Mouse (Mus musculus) forebrain, embryonic 14.5 days (tissue): ENCODE results near the gene Hprt. TPM values are rescaled to one million over a fixed set of nuclear protein-coding genes. Genes with fewer than 3 reads are reported as not detected.
"Not testable (repeated sequence)": the region's sequence is repeated elsewhere in the genome, so short reads cannot be mapped to it uniquely, and the experiment has no call there.

Experiments used
- ATAC-seq: fragments of 200-750 bp; cut with Nextera tagmentation; 2 replicates; pipeline ENCODE4 v1.8.0; 2017; ENCODE audit warnings: mild to moderate bottlenecking, moderate library complexity
- DNase-seq: peaks from one replicate; pipeline ENCODE4 v3.0.0-alpha.2; 2015; ENCODE audit warnings: low spot score
- H3K27ac ChIP-seq: fragments of 300-500 bp; sonication (generic); 2 replicates; pipeline ENCODE4 v1.5.1; 2014; ENCODE audit warnings: low read depth, mild to moderate bottlenecking, control low read depth, low read length, moderate library complexity
- H3K27me3 ChIP-seq: fragments of 300-500 bp; sonication (generic); replicated peaks from 2 replicates; pipeline ENCODE4 v1.6.1; 2014; ENCODE audit warnings: low read length, control low read depth, mixed read lengths; ENCODE audit not compliant: control insufficient read depth, insufficient read depth
- H3K36me3 ChIP-seq: fragments of 300-500 bp; sonication (generic); 2 replicates; pipeline ENCODE4 v1.6.1; 2014; ENCODE audit warnings: low read length, control low read depth; ENCODE audit not compliant: control insufficient read depth, insufficient read depth
- H3K4me1 ChIP-seq: fragments of 300-500 bp; sonication (generic); 2 replicates; pipeline ENCODE4 v1.6.1; 2014; ENCODE audit warnings: antibody characterized with exemption, low read length, control low read depth; ENCODE audit not compliant: control insufficient read depth, insufficient read depth
- H3K4me2 ChIP-seq: fragments of 300-500 bp; sonication (generic); 2 replicates; pipeline ENCODE4 v1.6.1; 2014; ENCODE audit warnings: mild to moderate bottlenecking, control low read depth, low read length
- H3K4me3 ChIP-seq: fragments of 300-500 bp; sonication (generic); 2 replicates; pipeline ENCODE4 v1.5.1; 2014; ENCODE audit warnings: low read depth, low read length, control low read depth
- H3K9ac ChIP-seq: fragments of 300-500 bp; sonication (generic); 2 replicates; pipeline ENCODE4 v1.6.1; 2014; ENCODE audit warnings: mild to moderate bottlenecking, low read length, control low read depth, moderate library complexity
- H3K9me3 ChIP-seq: fragments of 300-500 bp; sonication (generic); replicated peaks from 2 replicates; pipeline ENCODE4 v1.6.1; 2016; ENCODE audit warnings: low read length, control low read depth, mixed read lengths; ENCODE audit not compliant: control insufficient read depth
- WGBS: fragments of 180-500 bp; shearing (Covaris S2); extraction: QIAGEN DNeasy Blood & Tissue Kit; methylation state at CpG from one replicate; pipeline ENCODE4 v1.1.7; 2014; 5-methylcytosine and 5-hydroxymethylcytosine counted together
- polyA plus RNA-seq: library from polyadenylated mRNA; unstranded; fragments of >200 nt; fragmentation: Nextera tagmentation; extraction: Ambion mirVana; gene quantifications from 2 replicates; pipeline ENCODE4 v1.2.1, GENCODE M21; 2014

The Hprt gene
- polyA plus RNA-seq, 1 experiment from 2014 or later: 93.1 TPM

GRCm38 (mm10) chrX:52972680-52973079, 15.3 kb upstream of the Hprt start:
- Histone ChIP-seq H3K4me2 (no peak overlapping the region), H3K9ac (no peak overlapping the region), H3K36me3 (no peaks in the 10 kb centered on the region), H3K4me1 (no peaks in the 10 kb centered on the region), H3K27ac (no peak overlapping the region), H3K27me3 (no peaks in the 10 kb centered on the region), H3K9me3 (no peaks in the 10 kb centered on the region), H3K4me3 (no peak overlapping the region)
- WGBS: 100% methylated on average over 1 of the region's 1 CpGs
- DNase-seq: no peak
- no peak for ATAC-seq

- Histone ChIP-seq H3K27me3 (no peaks in the 10 kb centered on the region), H3K9me3 (no peaks in the 10 kb centered on the region), H3K4me1 (no peaks in the 10 kb centered on the region), H3K36me3 (no peaks in the 10 kb centered on the region), H3K4me3 (no peak overlapping the region), H3K27ac (no peak overlapping the region), H3K4me2 (no peak overlapping the region), H3K9ac (no peak overlapping the region)
- DNase-seq (no peak), ATAC-seq (no peak)
- 56% methylated on average over 1 of the region's 1 CpGs for WGBS
Observed at GRCm38 (mm10) chrX:52978576-52978975, 9.4 kb upstream of the Hprt start.

GRCm38 (mm10) chrX:52981378-52981777, 6.6 kb upstream of the Hprt start:
- Histone ChIP-seq H3K27ac (no peak overlapping the region), H3K9ac (no peak overlapping the region), H3K27me3 (no peaks in the 10 kb centered on the region), H3K36me3 (no peaks in the 10 kb centered on the region), H3K4me3 (no peak overlapping the region), H3K4me2 (no peak overlapping the region), H3K4me1 (no peaks in the 10 kb centered on the region), H3K9me3 (no peaks in the 10 kb centered on the region)
- DNase-seq (no peak), ATAC-seq (no peak)
- WGBS: 75% methylated on average over 3 of the region's 3 CpGs

DNA sequence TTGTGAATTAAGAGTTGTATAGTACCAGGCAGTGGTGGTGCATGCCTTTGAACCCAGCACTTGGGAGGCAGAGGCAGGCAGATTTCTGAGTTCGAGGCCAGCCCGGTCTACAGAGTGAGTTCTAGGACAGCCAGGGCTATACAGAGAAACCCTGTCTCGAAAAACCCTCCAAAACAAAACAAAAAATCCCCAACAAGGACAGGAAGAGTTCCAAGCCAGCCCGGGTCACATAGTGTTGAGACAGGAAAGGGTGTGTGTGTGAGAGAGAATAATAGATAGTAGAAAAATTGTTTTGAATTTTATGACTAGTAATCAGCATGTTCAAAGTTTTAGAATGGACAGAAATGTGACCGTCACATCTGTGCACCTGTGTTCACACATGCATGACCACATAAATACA, 6.8 kb downstream of the Hprt start:
- ATAC-seq, H3K4me3 ChIP-seq, H3K27me3 ChIP-seq, H3K36me3 ChIP-seq, H3K27ac ChIP-seq, DNase-seq, H3K4me1 ChIP-seq, H3K9ac ChIP-seq, H3K9me3 ChIP-seq, H3K4me2 ChIP-seq: not testable (repeated sequence)
- 84% methylated on average over 5 of the region's 5 CpGs for WGBS

DNA sequence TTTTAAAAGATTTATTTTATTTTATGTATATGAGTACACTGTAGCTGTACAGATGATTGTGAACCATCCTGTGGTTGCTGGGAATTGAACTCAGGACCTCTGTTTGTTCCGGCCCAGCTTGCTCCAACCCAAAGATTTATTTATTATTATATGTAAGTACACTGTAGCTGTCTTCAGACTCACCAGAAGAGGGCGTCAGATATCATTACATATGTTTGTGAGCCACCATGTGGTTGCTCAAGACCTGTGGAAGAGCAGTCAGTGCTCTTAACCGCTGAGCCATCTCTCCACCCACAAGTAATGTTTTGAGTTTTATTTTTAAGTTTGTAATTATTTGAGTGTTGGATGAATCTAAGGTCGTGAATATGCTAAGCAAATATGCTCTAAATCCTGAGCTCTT, 16.9 kb downstream of the Hprt start:
- not testable (repeated sequence) for H3K4me2 ChIP-seq, H3K9ac ChIP-seq, ATAC-seq, H3K36me3 ChIP-seq, H3K4me1 ChIP-seq, H3K4me3 ChIP-seq, H3K27ac ChIP-seq, H3K9me3 ChIP-seq, H3K27me3 ChIP-seq
- DNase-seq: peak; percentile 6
- 64% methylated on average over 4 of the region's 4 CpGs for WGBS

DNA sequence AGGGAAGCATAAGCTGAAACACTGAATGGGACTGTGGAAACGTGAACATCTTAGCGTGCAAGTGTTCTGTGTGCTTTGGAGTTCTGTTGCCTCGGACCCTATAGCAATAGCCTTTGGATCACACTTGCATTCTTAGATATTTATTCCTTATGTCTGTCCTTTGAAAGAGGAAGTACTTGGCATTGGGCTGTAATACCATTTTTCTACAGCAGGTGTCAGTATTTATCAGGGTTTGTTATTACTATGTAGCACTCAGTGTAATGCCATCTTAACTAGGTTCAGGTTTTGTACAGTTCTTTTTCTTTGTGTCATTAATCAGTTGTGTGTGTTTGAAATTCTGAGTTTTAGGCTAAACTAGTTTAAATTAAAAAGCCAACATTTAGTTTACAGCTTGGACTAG, 18.1 kb downstream of the Hprt start:
- Histone ChIP-seq H3K27me3 (no peaks in the 10 kb centered on the region), H3K27ac (no peak overlapping the region), H3K9ac (no peak overlapping the region), H3K4me3 (no peak overlapping the region), H3K4me2 (no peak overlapping the region), H3K4me1 (no peaks in the 10 kb centered on the region), H3K9me3 (no peaks in the 10 kb centered on the region), H3K36me3 (no peaks in the 10 kb centered on the region)
- 47% methylated on average over 3 of the region's 3 CpGs for WGBS
- DNase-seq (peak; percentile 80), ATAC-seq (peak; percentile 60; the same call in 1 of the 2 replicates)

GRCm38 (mm10) chrX:53015549-53015948, 27.6 kb downstream of the Hprt start:
- no peaks in the 10 kb centered on the region for H3K27me3 ChIP-seq
- ATAC-seq: no peak
- H3K9ac ChIP-seq: no peak overlapping the region
- H3K4me3 ChIP-seq: no peak overlapping the region
- H3K9me3 ChIP-seq: no peaks in the 10 kb centered on the region
- H3K4me2 ChIP-seq: no peak overlapping the region
- no peaks in the 10 kb centered on the region for H3K4me1 ChIP-seq
- H3K36me3 ChIP-seq: peaks cover 11% of the 10 kb centered on the region; the same call in 1 of the 2 replicates
- no peak overlapping the region for H3K27ac ChIP-seq
- DNase-seq: peak; percentile 6

DNA sequence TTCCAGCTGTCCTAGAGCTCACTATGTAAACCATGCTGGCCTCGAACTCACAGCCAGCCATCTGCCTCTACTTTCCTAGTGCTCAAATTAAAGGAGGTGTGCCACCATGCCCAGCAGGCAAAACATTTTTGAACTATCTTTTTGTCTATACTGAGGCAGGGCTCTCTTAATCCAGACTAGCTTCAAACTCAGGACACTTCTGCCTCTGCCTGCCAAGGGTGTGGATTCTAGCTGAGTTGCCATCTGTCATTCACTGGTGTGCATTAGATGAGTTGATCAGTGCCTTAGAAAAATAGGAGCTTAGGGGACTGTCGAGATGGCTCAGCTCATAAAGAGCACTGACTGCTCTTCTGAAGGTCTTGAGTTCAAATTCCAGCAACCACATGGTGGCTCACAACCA, 35.1 kb downstream of the Hprt start:
- ATAC-seq (no peak), DNase-seq (no peak)
- H3K4me2 ChIP-seq: no peak overlapping the region
- H3K27ac ChIP-seq: no peak overlapping the region
- WGBS: 78% methylated on average over 2 of the region's 2 CpGs
- H3K9me3 ChIP-seq: no peaks in the 10 kb centered on the region
- no peaks in the 10 kb centered on the region for H3K27me3 ChIP-seq
- H3K4me1 ChIP-seq: no peaks in the 10 kb centered on the region
- H3K9ac ChIP-seq: no peak overlapping the region
- H3K36me3 ChIP-seq: no peaks in the 10 kb centered on the region
- no peak overlapping the region for H3K4me3 ChIP-seq

DNA sequence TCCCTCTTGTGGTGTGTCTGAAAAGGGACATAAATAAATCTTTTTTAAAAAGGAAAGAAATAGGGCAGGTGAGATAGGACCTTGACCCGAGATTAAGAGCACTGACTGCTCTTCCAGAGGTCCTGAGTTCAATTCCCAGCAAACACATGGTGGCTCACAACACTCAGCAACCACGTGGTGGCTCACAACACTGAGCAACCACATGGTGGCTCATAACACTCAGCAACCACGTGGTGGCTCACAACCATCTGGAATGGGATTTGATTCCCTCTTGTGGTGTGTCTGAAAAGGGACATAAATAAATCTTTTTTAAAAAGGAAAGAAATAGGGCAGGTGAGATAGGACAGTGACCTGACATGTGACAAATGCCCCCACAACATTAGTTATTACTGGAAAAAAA, 36.3 kb downstream of the Hprt start:
- not testable (repeated sequence) for H3K4me3 ChIP-seq, H3K9me3 ChIP-seq, H3K4me2 ChIP-seq, H3K4me1 ChIP-seq, H3K27me3 ChIP-seq, H3K9ac ChIP-seq, H3K36me3 ChIP-seq, H3K27ac ChIP-seq, ATAC-seq
- peak; percentile 35 for DNase-seq
- WGBS: 23% methylated on average over 3 of the region's 3 CpGs
